Mouse (Mus musculus): ENCODE measurements around the gene Cckar. TPM values are rescaled to one million over a fixed set of nuclear protein-coding genes. Genes with fewer than 3 reads are reported as not detected.

The Cckar gene
- polyA plus RNA-seq (2012; rRNA removed), result 16.5 and 27.0 TPM in 2 replicates

DNA sequence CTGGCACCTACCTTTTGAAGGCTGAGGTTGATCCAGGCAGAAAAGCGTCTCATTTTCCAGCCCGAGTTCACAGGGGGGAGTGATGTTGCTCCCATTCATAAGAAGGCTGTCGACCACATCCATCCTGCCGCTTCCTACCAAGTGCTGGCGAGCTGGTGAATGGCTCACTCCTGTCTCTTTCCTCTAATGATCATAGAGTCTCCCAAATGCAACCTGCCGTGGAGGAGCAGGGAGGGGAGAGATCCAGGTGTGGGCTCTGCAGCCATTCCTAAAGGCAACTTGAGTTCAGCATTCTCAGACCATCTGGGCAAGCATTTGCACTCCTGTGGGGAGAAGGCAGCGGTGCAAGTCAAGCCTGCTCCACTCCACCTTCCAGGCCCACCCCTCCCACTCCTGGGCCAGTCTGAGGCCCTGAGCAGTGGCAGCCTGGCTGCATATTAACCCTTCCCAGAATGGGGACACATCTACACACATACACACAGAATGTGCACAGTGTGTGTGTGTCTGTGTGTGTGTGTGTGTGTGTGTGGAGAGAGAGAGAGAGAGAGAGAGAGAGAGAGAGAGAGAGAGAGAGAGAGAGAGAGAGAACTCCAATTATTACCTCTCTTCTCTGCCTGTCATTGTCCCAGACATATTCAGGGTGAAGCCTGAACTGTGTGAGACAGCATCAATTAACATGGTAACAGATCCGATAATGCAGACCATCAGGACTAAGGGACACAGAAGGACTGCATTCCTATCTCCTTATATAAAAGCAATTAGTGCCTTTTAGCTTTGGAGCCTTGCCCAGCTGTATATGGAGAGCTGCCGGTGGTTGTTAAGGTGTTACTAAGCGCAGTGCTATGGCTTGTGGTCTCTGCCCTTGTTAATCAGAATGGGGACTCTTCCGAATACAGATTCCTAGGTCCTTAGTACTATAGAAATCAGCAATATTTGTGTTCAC lies at the start of gene Cckar:
Gene Cckar (minus strand): TSS at position 471 of the 943 bp plus-strand sequence.

Other genes with a start within 250 kb of the Cckar start
- 3.0 and 3.1 TPM in 2 replicates for gene Rbpj, start 241.6 kb downstream of the Cckar start, polyA plus RNA-seq (2012; rRNA removed)
- 1.3 TPM in 2 replicates for gene Tbc1d19, start 101.9 kb upstream of the Cckar start, polyA plus RNA-seq (2012; rRNA removed)

All from stomach, adult 2 months (tissue).